Mouse (Mus musculus) kidney, embryonic 15.5 days (tissue): ENCODE measurements around the gene Folh1. TPM values are rescaled to one million over a fixed set of nuclear protein-coding genes. Genes with fewer than 3 reads are reported as not detected.
"Not testable (repeated sequence)": the region's sequence is repeated elsewhere in the genome, so short reads cannot be mapped to it uniquely, and the experiment has no call there.

Experiments
- ATAC-seq: fragments of 200-750 bp; cut with Nextera tagmentation; replicated peaks from 2 replicates; pipeline ENCODE4 v1.8.0; 2017; ENCODE audit warnings: moderate TSS enrichment; ENCODE audit not compliant: low FRiP score
- H3K27ac ChIP-seq: fragments of 300-500 bp; sonication (generic); 2 replicates; pipeline ENCODE4 v1.5.1; 2015; ENCODE audit warnings: mild to moderate bottlenecking, inconsistent platforms
- H3K27me3 ChIP-seq: fragments of 300-500 bp; sonication (generic); 2 replicates; pipeline ENCODE4 v1.6.1; 2015; ENCODE audit warnings: inconsistent platforms
- H3K36me3 ChIP-seq: fragments of 300-500 bp; sonication (generic); 2 replicates; pipeline ENCODE4 v1.6.1; 2015; ENCODE audit warnings: inconsistent platforms
- H3K4me1 ChIP-seq: fragments of 300-500 bp; sonication (generic); 2 replicates; pipeline ENCODE4 v1.6.1; 2015; ENCODE audit warnings: inconsistent platforms
- H3K4me2 ChIP-seq: fragments of 300-500 bp; sonication (generic); 2 replicates; pipeline ENCODE4 v1.6.1; 2015; ENCODE audit warnings: moderate library complexity, mild to moderate bottlenecking, inconsistent platforms
- H3K4me3 ChIP-seq: fragments of 300-500 bp; sonication (generic); replicated peaks from 2 replicates; pipeline ENCODE4 v1.5.1; 2015; ENCODE audit warnings: mild to moderate bottlenecking, inconsistent platforms
- H3K9ac ChIP-seq: fragments of 300-500 bp; sonication (generic); 2 replicates; pipeline ENCODE4 v1.6.1; 2015; ENCODE audit warnings: mild to moderate bottlenecking, inconsistent platforms
- H3K9me3 ChIP-seq: fragments of 300-500 bp; sonication (generic); replicated peaks from 2 replicates; pipeline ENCODE4 v1.6.1; 2016; ENCODE audit warnings: inconsistent platforms
- WGBS: fragments of 180-500 bp; shearing (Covaris S2); methylation state at CpG from one replicate; pipeline ENCODE4 v1.1.7; 2015; ENCODE audit warnings: mixed read lengths; 5-methylcytosine and 5-hydroxymethylcytosine counted together
- polyA plus RNA-seq: library from polyadenylated mRNA; unstranded; fragments of >200 nt; fragmentation: Nextera tagmentation; extraction: Ambion mirVana; gene quantifications from 2 replicates; pipeline ENCODE4 v1.2.1, GENCODE M21; 2015

Gene Folh1
- 0.08 and 0.51 TPM in 2 replicates for polyA plus RNA-seq

GRCm38 (mm10) chr7:86775617-86776325 lies at the start of gene Folh1:
Gene Folh1 (minus strand): TSS chr7:86775943.
- H3K4me2 ChIP-seq = peak within 1 kb of the TSS; percentile 56
- WGBS = 3% methylated on average over 11 of the region's 11 CpGs
- H3K27ac ChIP-seq = no peak within 1 kb of the TSS
- no peak within 1 kb of the TSS for H3K9ac ChIP-seq
- H3K4me1 ChIP-seq = 0 out of 2 replicates have a peak, but pooled peaks cover 3% of the 10 kb centered on the region
- H3K27me3 ChIP-seq = no peaks in the 10 kb centered on the region
- H3K9me3 ChIP-seq = no peaks in the 10 kb centered on the region
- H3K4me3 ChIP-seq = peak within 1 kb of the TSS; percentile 31
- peak; percentile 70 for ATAC-seq
- no peaks in the 10 kb centered on the region for H3K36me3 ChIP-seq

DNA sequence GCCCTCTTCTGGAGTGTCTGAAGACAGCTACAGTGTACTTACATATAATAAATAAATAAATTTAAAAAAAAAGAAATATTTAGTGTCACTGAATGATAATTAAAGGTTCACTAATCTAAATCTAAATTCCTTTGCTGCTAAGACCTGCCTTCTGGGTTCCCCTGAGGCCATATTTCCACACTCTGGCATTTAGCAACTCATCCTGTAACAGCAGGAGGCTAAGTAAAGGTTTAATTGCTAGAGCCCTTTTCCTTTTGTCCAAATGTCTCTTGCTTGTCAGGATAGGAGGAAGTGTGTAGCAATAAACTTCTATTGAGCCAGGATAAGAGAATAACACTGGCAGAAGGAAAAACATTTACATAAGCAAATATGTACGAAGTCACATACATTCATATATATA lies 40.7 kb upstream of the Folh1 start:
- Histone ChIP-seq H3K4me1 (no peaks in the 10 kb centered on the region), H3K27ac (no peak overlapping the region), H3K4me2 (no peak overlapping the region), H3K36me3 (no peaks in the 10 kb centered on the region), H3K27me3 (no peaks in the 10 kb centered on the region), H3K4me3 (no peak overlapping the region), H3K9ac (no peak overlapping the region), H3K9me3 (no peaks in the 10 kb centered on the region)
- no peak for ATAC-seq
- WGBS = 74% methylated on average over 1 of the region's 1 CpGs

DNA sequence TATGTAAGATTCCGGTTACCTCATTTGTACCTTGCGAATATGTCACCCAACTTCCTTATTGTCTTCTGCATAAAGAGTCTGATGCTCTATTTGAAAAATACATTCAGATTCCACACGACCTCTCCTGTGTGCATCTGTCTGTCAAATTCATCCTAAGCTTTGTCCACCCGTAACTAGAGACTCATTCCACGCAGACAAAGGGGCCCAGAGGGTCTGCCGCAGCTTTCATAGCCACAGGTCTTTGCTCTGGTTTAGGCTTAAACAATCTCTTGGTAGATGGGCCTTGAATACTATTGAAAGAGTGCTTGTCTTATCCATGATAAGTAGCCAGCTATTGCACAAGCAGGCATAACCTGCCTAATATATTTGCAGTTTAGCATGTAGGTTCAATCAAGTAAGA lies 40.0 kb upstream of the Folh1 start:
- ATAC-seq, H3K27ac ChIP-seq, H3K4me2 ChIP-seq, H3K27me3 ChIP-seq, H3K4me3 ChIP-seq, H3K36me3 ChIP-seq, H3K9me3 ChIP-seq, H3K9ac ChIP-seq, H3K4me1 ChIP-seq: not testable (repeated sequence)
- WGBS = 85% methylated on average over 6 of the region's 6 CpGs

- not testable (repeated sequence) for H3K9ac ChIP-seq, H3K4me2 ChIP-seq, H3K27ac ChIP-seq, H3K27me3 ChIP-seq, H3K4me3 ChIP-seq, H3K36me3 ChIP-seq, H3K4me1 ChIP-seq, ATAC-seq, H3K9me3 ChIP-seq
- 91% methylated on average over 5 of the region's 5 CpGs for WGBS
Measured at GRCm38 (mm10) chr7:86815241-86815640, 39.5 kb upstream of the Folh1 start.

DNA sequence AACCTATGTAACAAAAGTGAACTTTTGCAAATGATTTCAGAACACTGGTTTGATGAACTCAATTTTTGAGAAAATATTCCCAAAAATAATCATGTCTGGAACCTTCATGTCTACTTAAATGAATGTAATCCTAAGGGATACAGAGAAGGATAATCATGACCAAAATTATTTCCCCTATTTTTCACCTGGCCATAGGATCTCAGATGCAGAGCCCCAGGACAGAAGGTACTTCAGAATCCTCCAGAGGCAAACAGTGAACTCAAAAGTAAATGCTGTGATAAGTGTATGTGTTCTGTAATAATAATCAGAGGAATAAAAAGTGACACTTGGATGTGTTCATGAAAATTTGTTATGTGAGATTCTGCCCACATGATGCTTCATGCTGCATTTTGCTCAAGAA lies 19.0 kb upstream of the Folh1 start, which contains the start of gene Vmn2r77:
TSS of gene Vmn2r77 (plus strand) at position 301 of the 400 bp plus-strand sequence.
- H3K9me3 ChIP-seq = no peaks in the 10 kb centered on the region
- no peak within 1 kb of the TSS for H3K4me3 ChIP-seq
- no peak within 1 kb of the TSS for H3K4me2 ChIP-seq
- H3K4me1 ChIP-seq = no peaks in the 10 kb centered on the region
- H3K9ac ChIP-seq = no peak within 1 kb of the TSS
- no peaks in the 10 kb centered on the region for H3K27me3 ChIP-seq
- ATAC-seq = no peak
- H3K36me3 ChIP-seq = no peaks in the 10 kb centered on the region
- H3K27ac ChIP-seq = no peak within 1 kb of the TSS

- no peak overlapping the region for H3K4me3 ChIP-seq
- no peak overlapping the region for H3K4me2 ChIP-seq
- no peaks in the 10 kb centered on the region for H3K27me3 ChIP-seq
- H3K4me1 ChIP-seq = 0 out of 2 replicates have a peak, but pooled peaks cover 3% of the 10 kb centered on the region
- no peak for ATAC-seq
- H3K9me3 ChIP-seq = no peaks in the 10 kb centered on the region
- H3K36me3 ChIP-seq = no peaks in the 10 kb centered on the region
- H3K27ac ChIP-seq = no peak overlapping the region
- 81% methylated on average over 3 of the region's 3 CpGs for WGBS
- H3K9ac ChIP-seq = no peak overlapping the region
Measured at GRCm38 (mm10) chr7:86771621-86772020, 4.1 kb downstream of the Folh1 start.

DNA sequence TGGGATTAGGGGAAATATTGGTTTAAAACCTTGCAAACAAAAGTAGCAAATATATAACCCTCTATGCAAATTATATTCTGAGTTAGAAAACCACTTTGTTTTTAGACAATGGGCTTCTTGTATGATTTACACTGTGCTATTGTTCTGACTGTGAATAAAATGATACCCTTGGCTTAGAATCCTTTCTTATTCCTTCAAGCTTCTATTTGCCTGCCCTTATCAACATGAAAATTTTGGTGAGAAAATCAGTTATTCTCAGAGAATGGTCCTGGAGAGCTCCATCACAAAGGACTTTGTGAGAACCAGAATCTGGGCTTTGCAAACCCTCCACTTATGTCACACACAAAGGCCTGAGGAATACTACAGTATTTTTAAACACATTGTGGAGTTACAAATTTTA lies 11.1 kb downstream of the Folh1 start:
- no peak for ATAC-seq
- Histone ChIP-seq H3K27ac (no peak overlapping the region), H3K4me2 (no peak overlapping the region), H3K4me1 (no peaks in the 10 kb centered on the region), H3K9me3 (no peaks in the 10 kb centered on the region), H3K27me3 (no peaks in the 10 kb centered on the region), H3K4me3 (no peak overlapping the region), H3K36me3 (no peaks in the 10 kb centered on the region), H3K9ac (no peak overlapping the region)

GRCm38 (mm10) chr7:86760751-86761150 lies 15.0 kb downstream of the Folh1 start:
- no peak for ATAC-seq
- Histone ChIP-seq H3K4me1 (no peaks in the 10 kb centered on the region), H3K4me3 (no peak overlapping the region), H3K27ac (no peak overlapping the region), H3K27me3 (no peaks in the 10 kb centered on the region), H3K9me3 (no peaks in the 10 kb centered on the region), H3K9ac (no peak overlapping the region), H3K4me2 (no peak overlapping the region), H3K36me3 (no peaks in the 10 kb centered on the region)
- 86% methylated on average over 1 of the region's 1 CpGs for WGBS

DNA sequence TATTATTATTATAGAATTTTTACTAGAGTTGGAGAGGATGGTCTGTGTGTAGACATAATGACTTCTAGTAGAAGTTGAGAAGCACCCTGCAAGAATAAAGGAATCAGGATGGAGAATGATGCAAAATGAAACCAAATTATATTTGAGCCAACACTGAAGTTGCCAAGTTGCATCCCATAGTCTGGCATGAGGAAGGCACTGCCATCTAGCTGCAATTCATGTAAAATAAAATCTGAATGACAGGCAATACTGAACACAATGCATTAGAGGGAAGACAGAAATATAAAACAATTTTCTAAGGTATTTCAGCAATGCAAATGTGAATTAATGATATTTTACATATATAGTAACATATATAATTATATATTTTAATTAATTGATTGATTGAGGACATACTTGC lies 50.7 kb downstream of the Folh1 start:
- Histone ChIP-seq H3K9ac (no peak overlapping the region), H3K4me2 (no peak overlapping the region), H3K4me1 (no peaks in the 10 kb centered on the region), H3K27me3 (no peaks in the 10 kb centered on the region), H3K36me3 (no peaks in the 10 kb centered on the region), H3K27ac (no peak overlapping the region), H3K4me3 (no peak overlapping the region), H3K9me3 (no peaks in the 10 kb centered on the region)
- no peak for ATAC-seq

DNA sequence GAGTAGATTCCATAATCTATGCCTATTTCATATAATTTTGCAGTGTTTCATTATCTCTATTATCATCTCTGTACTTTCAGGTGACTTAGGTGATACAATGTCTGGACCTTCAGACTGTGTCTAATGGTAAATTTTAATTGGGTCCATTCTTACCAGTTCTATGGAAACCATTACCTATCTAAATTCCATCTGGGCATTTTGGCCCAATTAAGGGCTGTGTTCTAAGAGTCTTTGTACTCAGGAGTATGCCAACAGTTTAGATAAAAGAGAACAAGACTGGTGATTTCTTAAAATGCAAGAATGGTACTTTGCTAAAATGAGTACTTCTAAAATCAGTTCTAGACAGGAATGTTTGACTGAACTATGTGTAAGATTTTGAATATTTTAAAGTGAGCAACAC lies 87.7 kb downstream of the Folh1 start, which contains the start of gene Olfr292:
TSS of gene Olfr292 (plus strand) at position 301 of the 400 bp plus-strand sequence.
- Histone ChIP-seq H3K9me3 (no peaks in the 10 kb centered on the region), H3K9ac (no peak within 1 kb of the TSS), H3K36me3 (no peaks in the 10 kb centered on the region), H3K4me1 (no peaks in the 10 kb centered on the region), H3K27ac (no peak within 1 kb of the TSS), H3K4me3 (no peak within 1 kb of the TSS), H3K27me3 (no peaks in the 10 kb centered on the region), H3K4me2 (no peak within 1 kb of the TSS)
- no peak for ATAC-seq

Other genes with a start within 250 kb of the Folh1 start
- not detected in 2 replicates for gene Olfr295, start 192.1 kb downstream of the Folh1 start, polyA plus RNA-seq
- not detected in 2 replicates for gene Olfr294, start 159.3 kb downstream of the Folh1 start, polyA plus RNA-seq
- not detected in 2 replicates for gene Olfr293, start 126.9 kb downstream of the Folh1 start, polyA plus RNA-seq
- gene Olfr292, start 87.6 kb downstream of the Folh1 start, polyA plus RNA-seq = not detected in 2 replicates
- not detected in 2 replicates for gene Vmn2r77, start 19.1 kb upstream of the Folh1 start, polyA plus RNA-seq
- not detected in 2 replicates for gene Vmn2r78, start 139.2 kb upstream of the Folh1 start, polyA plus RNA-seq
- not detected in 2 replicates for gene Vmn2r79, start 220.2 kb upstream of the Folh1 start, polyA plus RNA-seq